Mouse (Mus musculus) kidney, postnatal 10 days (tissue): ENCODE results near the gene Zfp626.
A peak's percentile ranks its signal among the peaks of the same experiment; 100 is the strongest.
"Not testable (repeated sequence)": the region's sequence is repeated elsewhere in the genome, so short reads cannot be mapped to it uniquely, and the experiment has no call there.

Experiments
- DNase-seq: peaks from one replicate; pipeline ENCODE4 v3.0.0; 2021; ENCODE audit warnings: mixed read lengths

Gene Zfp626

DNA sequence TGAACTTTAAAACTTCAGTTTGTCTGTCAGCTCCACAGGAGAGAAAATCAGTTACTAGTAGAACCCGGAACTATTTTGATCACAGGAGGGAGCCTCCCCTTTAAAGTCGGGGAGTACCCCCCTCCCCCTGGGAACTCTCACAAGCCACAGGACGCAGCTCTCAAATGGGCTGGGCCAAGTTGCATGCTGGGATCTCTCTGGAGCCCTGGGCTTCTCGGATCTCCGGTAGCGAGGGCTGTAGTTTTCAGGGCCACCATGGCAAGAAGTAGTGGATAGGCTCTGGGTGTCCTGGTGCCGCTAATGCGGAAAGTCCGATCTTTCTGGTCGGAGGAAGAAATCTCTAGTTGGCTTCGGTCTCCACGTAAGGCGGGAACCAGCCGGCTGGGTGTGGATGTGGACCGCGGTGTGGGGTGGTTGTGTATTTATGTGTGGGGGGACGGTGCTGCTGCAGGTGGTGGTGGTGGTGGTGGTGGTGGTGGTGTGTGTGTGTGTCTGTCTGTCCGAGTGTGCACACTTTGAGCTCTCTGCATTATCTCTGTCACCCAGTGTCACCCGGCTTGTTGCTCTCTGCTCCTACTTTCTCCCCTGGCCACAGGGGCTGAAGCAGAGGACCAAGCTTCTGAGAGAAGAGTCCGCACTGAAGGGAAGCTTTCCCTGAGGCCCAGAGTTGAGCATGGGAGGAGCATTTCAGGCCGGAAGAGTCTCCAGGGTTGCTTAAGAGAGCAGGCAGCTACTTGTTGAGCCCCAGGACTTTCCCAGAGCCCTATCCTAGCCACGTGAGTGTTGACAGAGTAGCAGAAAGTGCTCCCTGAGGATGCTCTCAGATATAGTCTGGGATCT, 53.6 kb downstream of the Zfp626 start:
- peak; percentile 83 for DNase-seq

DNA sequence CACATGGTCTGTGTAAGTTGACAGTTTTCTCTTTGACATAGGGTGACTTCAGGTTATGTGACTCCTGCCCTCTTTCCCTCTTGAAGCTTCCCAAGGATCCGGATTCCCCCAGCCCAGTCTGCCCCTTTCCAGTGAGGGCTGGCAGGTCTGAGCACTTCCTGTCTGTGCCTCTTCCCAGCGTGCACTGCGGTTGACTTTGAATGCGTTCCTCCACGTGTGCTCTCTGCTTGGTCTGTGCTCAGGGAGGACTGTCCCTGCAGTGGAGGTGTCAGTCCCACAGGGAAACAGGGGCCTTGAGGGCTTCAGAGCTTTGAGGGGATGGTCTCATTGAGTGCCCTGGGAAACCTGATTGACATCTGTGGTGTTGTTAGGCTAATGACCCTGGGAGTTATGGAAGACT, 55.6 kb downstream of the Zfp626 start:
- DNase-seq, result not testable (repeated sequence)
